Mouse (Mus musculus) retina, embryonic 14.5 days (tissue): ENCODE results near the gene Etv2.
A peak's percentile ranks its signal among the peaks of the same experiment; 100 is the strongest.

ENCODE experiments used
- DNase-seq: peaks from one replicate; pipeline ENCODE4 v3.0.0-alpha.2; 2015; ENCODE audit warnings: low spot score

The Etv2 gene

DNA sequence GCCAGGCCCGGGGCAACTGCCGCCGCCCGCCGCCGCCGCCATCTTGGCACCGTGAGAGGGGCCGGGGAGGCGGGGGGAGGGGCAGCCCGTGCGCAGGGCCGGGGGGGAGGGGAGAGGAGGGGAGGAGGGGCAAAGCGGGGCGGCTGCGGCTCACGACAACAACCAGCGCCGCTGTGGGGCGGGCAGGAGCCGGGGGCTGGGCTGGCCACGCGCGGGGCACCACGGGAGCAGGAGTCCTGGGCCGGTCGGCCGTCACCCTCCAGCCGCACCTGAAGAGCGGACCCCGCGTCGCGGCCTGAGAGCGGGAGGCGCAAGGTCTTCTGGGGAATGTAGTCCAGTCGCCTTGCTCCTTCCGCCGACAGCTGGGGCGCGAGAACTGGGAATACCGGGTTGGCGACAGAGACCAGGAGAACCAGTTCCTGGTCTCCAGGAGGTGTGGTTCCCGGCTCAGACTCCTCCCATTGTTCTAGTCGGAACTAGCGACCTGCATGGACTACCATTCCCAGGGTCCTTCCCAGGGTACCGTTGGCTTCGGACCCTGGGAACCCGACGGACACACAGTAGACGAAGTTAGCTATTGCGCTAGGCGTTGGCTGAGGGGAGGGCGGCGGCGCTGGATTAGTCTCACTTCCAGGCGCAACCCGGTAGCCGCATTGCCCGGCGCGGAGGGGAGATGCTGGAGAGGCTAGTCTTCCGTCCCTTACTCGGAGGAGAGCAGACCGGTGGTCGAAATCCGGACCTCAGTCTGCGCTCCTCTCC lies 46.8 kb downstream of the Etv2 start, which contains the start of gene Kmt2b:
TSS of gene Kmt2b (minus strand) at position 51 of the 759 bp plus-strand sequence.
- peak; percentile 97 for DNase-seq

DNA sequence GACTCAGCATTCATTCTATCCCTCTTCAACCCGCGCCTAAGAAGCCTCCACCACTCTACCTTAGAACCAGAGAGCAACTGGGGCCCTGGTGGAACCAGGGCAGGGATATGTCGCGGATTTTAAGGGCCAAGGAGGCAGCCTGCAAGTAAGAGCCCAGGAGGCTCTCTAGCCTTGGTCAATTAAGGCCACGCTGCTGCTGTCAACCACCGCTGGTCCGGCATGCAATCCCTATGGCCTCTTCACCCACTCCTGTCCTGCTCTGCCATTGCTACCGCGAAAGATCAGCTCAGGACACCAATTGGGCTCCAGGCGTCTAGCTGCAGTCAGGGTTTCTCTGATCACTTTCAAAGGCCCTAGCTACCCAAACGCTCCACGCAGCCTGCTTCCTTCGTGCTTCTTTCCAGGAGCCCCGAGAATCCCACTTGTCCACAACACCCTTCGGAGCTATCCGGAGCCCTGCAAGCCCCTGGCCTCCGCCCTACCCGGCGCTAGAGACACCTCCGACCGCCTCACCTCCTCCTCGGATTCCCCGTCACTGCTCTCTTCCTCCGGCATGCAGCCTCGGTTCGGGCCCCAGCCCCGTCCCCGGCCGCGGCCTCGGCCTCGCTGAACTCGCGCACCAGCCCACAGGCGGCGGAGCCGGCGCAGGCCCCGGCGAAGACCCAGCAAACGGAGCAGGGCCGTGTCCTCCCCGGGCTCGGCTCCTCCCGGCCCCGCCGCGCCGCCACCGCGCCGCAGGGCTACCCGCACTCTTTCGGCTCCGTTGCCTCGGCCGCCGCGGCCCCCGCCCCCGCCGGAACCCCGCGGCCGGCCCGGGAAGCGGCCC lies 47.6 kb downstream of the Etv2 start:
- peak; percentile 43 for DNase-seq

DNA sequence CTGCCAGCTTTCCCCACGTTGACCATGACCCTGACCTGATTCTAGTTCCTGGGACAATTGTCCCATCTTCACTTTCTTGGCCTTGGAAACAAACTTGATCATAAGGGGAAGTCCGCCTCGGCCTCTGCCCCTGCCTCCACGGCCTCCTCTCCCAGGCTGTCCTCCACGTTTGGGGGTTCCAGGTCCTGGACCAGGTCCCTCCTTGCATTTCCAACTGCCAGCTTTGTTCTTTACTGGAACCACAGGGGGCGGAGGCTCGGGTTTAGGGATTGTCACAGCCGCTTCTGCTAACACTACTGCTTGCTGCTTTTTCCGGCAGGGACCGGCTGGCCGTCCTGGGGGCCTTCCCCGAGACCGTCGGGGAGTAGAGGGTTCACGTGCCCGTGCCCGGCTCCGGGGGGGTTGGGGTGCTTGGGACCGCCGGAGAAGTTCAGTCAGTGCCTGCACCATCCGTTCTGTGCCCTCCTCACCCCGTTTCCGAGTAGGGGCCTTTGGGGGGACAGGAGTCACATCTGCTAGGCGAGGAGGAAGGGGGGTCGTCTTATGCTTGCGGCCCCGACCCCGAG lies 49.1 kb downstream of the Etv2 start:
- DNase-seq: no peak

DNA sequence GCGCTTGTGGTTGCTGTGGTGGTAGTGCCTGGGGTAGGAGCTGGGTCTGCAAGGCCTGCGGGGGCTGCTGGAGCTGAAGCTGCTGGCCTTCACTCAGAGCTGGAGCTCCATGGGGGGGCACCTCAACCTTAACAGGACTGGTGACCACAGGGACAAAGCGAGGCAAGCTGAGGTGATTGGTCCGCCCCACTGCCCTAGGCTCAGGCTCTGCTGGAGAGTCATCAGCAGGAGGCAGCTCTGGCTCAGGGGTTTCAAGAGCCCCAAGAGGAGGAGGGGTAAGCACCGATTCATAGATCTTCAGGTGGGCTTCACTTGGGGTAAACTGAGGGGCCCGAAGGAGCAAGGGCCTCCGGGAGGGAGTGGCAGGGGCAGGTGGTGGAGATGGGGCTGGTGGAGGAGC lies 50.5 kb downstream of the Etv2 start:
- no peak for DNase-seq

DNA sequence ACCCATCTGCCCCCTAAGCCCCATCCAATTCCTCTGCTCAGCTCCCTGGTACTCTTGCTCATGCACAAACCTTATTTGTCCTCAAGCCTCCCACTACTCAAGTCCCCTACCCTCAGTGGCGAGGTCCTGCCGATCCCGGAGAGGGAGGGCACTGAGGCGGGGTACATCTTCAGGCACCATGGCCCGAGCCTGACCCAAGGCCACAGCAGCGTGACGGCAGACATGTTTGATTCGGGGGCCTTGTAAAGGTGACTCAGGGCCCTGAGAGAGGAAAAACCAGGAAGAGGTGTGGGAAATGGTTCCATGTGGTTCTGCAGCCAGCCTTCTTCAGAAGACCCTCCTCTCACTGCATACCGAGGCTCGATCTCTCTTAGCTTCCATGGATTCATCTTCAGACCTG lies 51.3 kb downstream of the Etv2 start:
- DNase-seq: no peak
